Mouse (Mus musculus): ENCODE measurements around the gene Erbb4. TPM values are rescaled to one million over a fixed set of nuclear protein-coding genes. Genes with fewer than 3 reads are reported as not detected.
"Not testable (repeated sequence)": the region's sequence is repeated elsewhere in the genome, so short reads cannot be mapped to it uniquely, and the experiment has no call there.

Erbb4 gene
- total RNA-seq, 2 experiments from 2014 or later: 0.18 to 0.33 TPM

GRCm38 (mm10) chr1:68872976-68873634 lies 234.8 kb downstream of the Erbb4 start:
- no peak for DNase-seq (ENCODE audit: low spot score)

- no peak for DNase-seq (ENCODE audit: low spot score)
These were observed 247.5 kb downstream of the Erbb4 start for GRCm38 (mm10) chr1:68860341-68860740.

- DNase-seq (ENCODE audit: low spot score): no peak
These were observed 248.4 kb downstream of the Erbb4 start for GRCm38 (mm10) chr1:68859480-68859879.

GRCm38 (mm10) chr1:68839352-68839751 lies 268.5 kb downstream of the Erbb4 start:
- DNase-seq (ENCODE audit: low spot score): no peak

GRCm38 (mm10) chr1:68834686-68835085 lies 273.2 kb downstream of the Erbb4 start:
- DNase-seq (ENCODE audit: low spot score): no peak

GRCm38 (mm10) chr1:68832101-68832500 lies 275.8 kb downstream of the Erbb4 start:
- DNase-seq (ENCODE audit: low spot score): no peak

GRCm38 (mm10) chr1:68831575-68831974 lies 276.3 kb downstream of the Erbb4 start:
- no peak for DNase-seq (ENCODE audit: low spot score)

GRCm38 (mm10) chr1:68830501-68831239 lies 277.2 kb downstream of the Erbb4 start:
- DNase-seq (ENCODE audit: low spot score): no peak

- DNase-seq (ENCODE audit: low spot score): no peak
These were observed 284.7 kb downstream of the Erbb4 start for GRCm38 (mm10) chr1:68823116-68823644.

- DNase-seq (ENCODE audit: low spot score): no peak
These were observed 301.1 kb downstream of the Erbb4 start for GRCm38 (mm10) chr1:68806711-68807110.

GRCm38 (mm10) chr1:68787409-68788015 lies 320.3 kb downstream of the Erbb4 start:
- no peak for DNase-seq (ENCODE audit: low spot score)

- no peak for DNase-seq (ENCODE audit: low spot score)
These were observed 327.2 kb downstream of the Erbb4 start for GRCm38 (mm10) chr1:68780653-68781052.

GRCm38 (mm10) chr1:68780032-68780431 lies 327.8 kb downstream of the Erbb4 start:
- no peak for DNase-seq (ENCODE audit: low spot score)

- DNase-seq (ENCODE audit: low spot score): not testable (repeated sequence)
These were observed 341.8 kb downstream of the Erbb4 start for GRCm38 (mm10) chr1:68766095-68766494.

GRCm38 (mm10) chr1:68762456-68762855 lies 345.4 kb downstream of the Erbb4 start:
- DNase-seq (ENCODE audit: low spot score): no peak

GRCm38 (mm10) chr1:68748976-68749375 lies 358.9 kb downstream of the Erbb4 start:
- DNase-seq (ENCODE audit: low spot score): no peak

GRCm38 (mm10) chr1:68681478-68681877 lies 426.4 kb downstream of the Erbb4 start:
- DNase-seq (ENCODE audit: low spot score): no peak

- DNase-seq (ENCODE audit: low spot score): no peak
These were observed 433.2 kb downstream of the Erbb4 start for GRCm38 (mm10) chr1:68674667-68675066.

- no peak for DNase-seq (ENCODE audit: low spot score)
These were observed 440.8 kb downstream of the Erbb4 start for GRCm38 (mm10) chr1:68666831-68667601.

GRCm38 (mm10) chr1:68590475-68590874 lies 517.4 kb downstream of the Erbb4 start:
- no peak for DNase-seq (ENCODE audit: low spot score)

GRCm38 (mm10) chr1:68573851-68574540 lies 533.9 kb downstream of the Erbb4 start:
- no peak for DNase-seq (ENCODE audit: low spot score)
